Mouse (Mus musculus): ENCODE measurements at regions not wholly inside any gene's neighbourhood (a gene's known extent, or its start where the extent isn't known, plus 50 kb on each side); places are given as distances from the start of the nearest gene placed in this dataset.

DNA sequence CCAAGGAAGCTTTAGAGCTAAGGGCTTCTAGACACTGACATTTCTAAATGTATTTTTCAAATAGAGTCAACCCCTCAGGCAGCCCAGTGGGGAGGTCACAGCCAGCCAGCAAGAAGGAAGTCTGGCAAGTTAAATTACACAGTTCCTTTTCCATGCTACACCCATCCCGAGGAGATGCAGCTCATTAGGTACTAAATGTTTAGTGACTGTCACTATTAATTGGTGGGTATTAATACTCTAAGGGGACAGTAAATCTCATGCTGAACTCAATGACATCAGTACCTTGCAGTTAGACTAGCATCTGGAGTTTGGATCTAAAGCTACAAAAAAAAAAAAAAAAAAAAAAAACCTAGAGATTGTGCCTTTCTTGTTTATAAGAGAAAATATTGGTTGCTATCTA lies 222.6 kb downstream of the Lrrn1 start:
- no peak for TF ChIP-seq CHD2 (IDR thresholded peaks at IDR 0.05; ENCODE audit: low read depth, low read length)
- TF ChIP-seq HCFC1 (IDR thresholded peaks at IDR 0.05; ENCODE audit: borderline replicate concordance, insufficient read depth, low read length) = no peak
- no peak for TF ChIP-seq MAFK (IDR thresholded peaks at IDR 0.05; ENCODE audit: insufficient read depth, low read depth, low read length)
- TF ChIP-seq ZNF384 (IDR thresholded peaks at IDR 0.05; ENCODE audit: low read depth, low read length) = no peak
